ENCODE assay signal across 10 mouse cellular contexts in genomic region chr14:101830116-101830515, GRCm38 (mm10).
DNase-seq lines count a peak whose midpoint lies in the region; ATAC-seq and TF ChIP-seq lines count a peak whose summit lies in the region.
"Had no signal": no experiment of that assay in that cellular context is flagged by ENCODE, and none has a peak within 500 bp of the region (broad histone marks: within the 10 kb centered on the region; RNA-seq: fewer than 3 reads in every experiment).

No protein-coding gene starts in this region.

- peak; percentile 76 for DNase-seq in left cerebral cortex, postnatal 4 days
- DNase-seq in left cerebral cortex, adult 9 months (ENCODE audit: low spot score in 2 of 2) = no peak
- DNase-seq in gastrocnemius, postnatal 14 days = peak; percentile 62
- DNase-seq in kidney, adult 11 months = peak; percentile 76
- DNase-seq in layer of hippocampus, adult 2 months (ENCODE audit: low spot score in 2 of 2) = no peak
- DNase-seq: adrenal gland, postnatal 36 days; liver, embryonic 13.5 days; thymus, postnatal 14 days had no signal

- no peak overlapping the region for H3K4me3 ChIP-seq in layer of hippocampus, adult 2 months
- H3K4me3 ChIP-seq: liver, embryonic 13.5 days had no signal

- no peak for TF ChIP-seq CTCF in layer of hippocampus, adult 2 months (conservative IDR thresholded peaks at IDR 0.05)

- peak; percentile 69 for ATAC-seq in megakaryocyte progenitor cell, adult 5-6 weeks (replicated peaks; ENCODE audit: poor library complexity)
- no peak for ATAC-seq in erythroid progenitor cell, adult 5-6 weeks (replicated peaks; ENCODE audit: low FRiP score, poor library complexity, severe bottlenecking)

- intact Hi-C loops in left cerebral cortex, postnatal 4 days (cut with DNase I) = no loop called here
- intact Hi-C loops in gastrocnemius, postnatal 14 days (cut with DNase I; ENCODE audit: low total_unique reads) = no loop called here

- no peak overlapping the region for H3K27ac ChIP-seq in layer of hippocampus, adult 2 months
- H3K27ac ChIP-seq: liver, embryonic 13.5 days had no signal

Comparison
In these comparisons a context has a peak if more than half of its experiments do, and no peak if none do; other contexts are left out.
1. DNase-seq: peak in left cerebral cortex, postnatal 4 days (single experiment), gastrocnemius, postnatal 14 days (single experiment) and kidney, adult 11 months (single experiment); none in left cerebral cortex, adult 9 months (0 of 2) and layer of hippocampus, adult 2 months (0 of 2).